Mouse (Mus musculus) MEL-GATA-1-ER (cell line): ENCODE measurements at regions not wholly inside any gene's neighbourhood (a gene's known extent, or its start where the extent isn't known, plus 50 kb on each side); places are given as distances from the start of the nearest gene placed in this dataset.

ENCODE experiments used
- DNase-seq: peaks from one replicate; pipeline ENCODE4 v3.0.0-alpha.2; 2012; ENCODE audit warnings: low read depth; ENCODE audit errors: extremely low read depth

GRCm38 (mm10) chr13:60007593-60007992 is 169.6 kb downstream of the Gas1 start:
- no peak for DNase-seq

GRCm38 (mm10) chr13:60007031-60007430 is 170.1 kb downstream of the Gas1 start:
- no peak for DNase-seq

GRCm38 (mm10) chr13:60004611-60005010 is 172.6 kb downstream of the Gas1 start:
- no peak for DNase-seq

- DNase-seq, result no peak
These were observed 175.1 kb downstream of the Gas1 start for GRCm38 (mm10) chr13:60002098-60002497.

GRCm38 (mm10) chr13:60001637-60002036 is 175.5 kb downstream of the Gas1 start:
- no peak for DNase-seq

GRCm38 (mm10) chr13:60000618-60001347 is 176.4 kb downstream of the Gas1 start:
- DNase-seq, result no peak

- DNase-seq, result no peak
These were observed 174.5 kb upstream of the Tut7 start for GRCm38 (mm10) chr13:59997431-59997830.

- DNase-seq, result no peak
These were observed 173.3 kb upstream of the Tut7 start for GRCm38 (mm10) chr13:59996146-59996814.

GRCm38 (mm10) chr13:59992780-59993501 is 170.0 kb upstream of the Tut7 start:
- DNase-seq, result no peak

- no peak for DNase-seq
These were observed 169.4 kb upstream of the Tut7 start for GRCm38 (mm10) chr13:59992346-59992745.

- DNase-seq, result no peak
These were observed 167.7 kb upstream of the Tut7 start for GRCm38 (mm10) chr13:59990402-59991280.

GRCm38 (mm10) chr13:59988393-59988965 is 165.5 kb upstream of the Tut7 start:
- no peak for DNase-seq

- no peak for DNase-seq
These were observed 153.5 kb upstream of the Tut7 start for GRCm38 (mm10) chr13:59976425-59976824.

GRCm38 (mm10) chr13:59972093-59972427 is 149.1 kb upstream of the Tut7 start:
- no peak for DNase-seq

- DNase-seq, result no peak
These were observed 148.5 kb upstream of the Tut7 start for GRCm38 (mm10) chr13:59971231-59972092.

GRCm38 (mm10) chr13:59970430-59970829 is 147.5 kb upstream of the Tut7 start:
- DNase-seq, result no peak

- no peak for DNase-seq
These were observed 146.5 kb upstream of the Tut7 start for GRCm38 (mm10) chr13:59969484-59969883.

- no peak for DNase-seq
These were observed 145.8 kb upstream of the Tut7 start for GRCm38 (mm10) chr13:59968584-59969240.

- DNase-seq, result no peak
These were observed 143.7 kb upstream of the Tut7 start for GRCm38 (mm10) chr13:59966535-59967255.
